Mouse (Mus musculus): ENCODE measurements around the gene Gm10271. TPM values are rescaled to one million over a fixed set of nuclear protein-coding genes. Genes with fewer than 3 reads are reported as not detected.

Gm10271 gene
- polyA plus RNA-seq, 1 experiment from 2014 or later, result not detected

DNA sequence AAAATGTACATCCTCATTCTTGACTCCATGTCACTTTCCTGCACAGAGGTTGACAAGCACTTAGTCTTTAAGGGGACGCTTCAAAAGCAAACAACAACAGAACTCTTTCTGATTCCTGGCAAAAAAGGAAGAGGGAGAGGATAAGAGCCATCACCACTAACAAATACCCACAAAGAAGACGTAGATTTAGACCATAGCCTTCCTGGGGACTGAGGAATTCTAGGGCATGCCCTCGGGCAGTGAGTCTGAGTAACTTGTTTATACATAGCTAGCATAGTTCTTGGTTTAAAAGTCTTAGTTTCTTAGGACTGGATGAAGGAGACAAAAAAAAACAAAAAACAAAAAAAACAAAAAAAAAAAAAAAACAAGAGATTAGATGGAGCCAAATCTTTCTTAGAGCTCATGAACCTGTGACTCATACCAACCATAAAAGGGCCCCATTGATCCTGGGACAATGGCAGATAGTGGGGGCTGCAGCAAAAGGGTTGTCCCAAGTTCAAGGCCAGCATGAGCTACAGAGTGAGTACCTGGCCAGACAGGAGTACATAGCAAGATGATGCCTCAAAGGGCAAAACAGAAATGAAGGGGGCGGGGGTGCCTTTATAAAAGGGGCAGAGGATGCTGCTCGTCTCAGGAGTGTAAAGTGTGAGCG, 23.3 kb upstream of the Gm10271 start:
- TF ChIP-seq CTCF (IDR thresholded peaks at IDR 0.05), result no peak
- no peak for TF ChIP-seq EP300 (IDR thresholded peaks at IDR 0.05)
- WGBS, result 52% methylated on average over 6 of the region's 6 CpGs
- Histone ChIP-seq H3K4me2 (replicated peaks; ENCODE audit: low read depth, low read length) (no peak overlapping the region), H3K4me1 (ENCODE audit: insufficient read depth, low read depth, low read length) (peaks cover 3% of the 10 kb centered on the region; the same call in 1 of the 2 replicates), H3K9me3 (ENCODE audit: low read length) (no peaks in the 10 kb centered on the region), H3K27me3 (replicated peaks; ENCODE audit: insufficient read depth, low read length) (no peaks in the 10 kb centered on the region), H3K36me3 (ENCODE audit: insufficient read depth, low read length) (no peaks in the 10 kb centered on the region), H3K4me3 (ENCODE audit: low read depth, low read length) (no peak overlapping the region), H3K27ac (ENCODE audit: low read length) (no peak overlapping the region), H3K9ac (replicated peaks; ENCODE audit: low read depth) (no peak overlapping the region)
- ATAC-seq (no peak), DNase-seq (ENCODE audit: low spot score) (peak; percentile 11)

DNA sequence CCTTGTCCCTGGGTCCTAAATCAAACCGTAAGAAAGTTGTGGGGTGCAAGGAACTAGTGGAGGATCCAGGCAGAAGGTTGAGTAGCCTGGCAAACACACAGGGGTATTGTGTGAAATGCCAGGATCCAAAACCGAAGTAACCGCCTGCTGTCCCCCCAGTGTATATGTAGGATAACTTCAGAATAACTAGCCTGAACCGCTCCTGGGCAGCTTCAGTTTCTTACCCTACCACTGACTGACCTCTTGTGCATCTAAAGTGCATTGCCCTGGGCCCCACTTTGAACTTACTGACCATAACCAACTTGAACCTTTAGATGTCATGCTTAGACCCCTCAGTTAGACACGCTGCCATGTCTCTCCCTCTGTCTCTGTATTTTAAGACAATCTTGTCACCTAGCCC, 22.8 kb upstream of the Gm10271 start:
- no peak overlapping the region for H3K4me2 ChIP-seq (replicated peaks; ENCODE audit: low read depth, low read length)

DNA sequence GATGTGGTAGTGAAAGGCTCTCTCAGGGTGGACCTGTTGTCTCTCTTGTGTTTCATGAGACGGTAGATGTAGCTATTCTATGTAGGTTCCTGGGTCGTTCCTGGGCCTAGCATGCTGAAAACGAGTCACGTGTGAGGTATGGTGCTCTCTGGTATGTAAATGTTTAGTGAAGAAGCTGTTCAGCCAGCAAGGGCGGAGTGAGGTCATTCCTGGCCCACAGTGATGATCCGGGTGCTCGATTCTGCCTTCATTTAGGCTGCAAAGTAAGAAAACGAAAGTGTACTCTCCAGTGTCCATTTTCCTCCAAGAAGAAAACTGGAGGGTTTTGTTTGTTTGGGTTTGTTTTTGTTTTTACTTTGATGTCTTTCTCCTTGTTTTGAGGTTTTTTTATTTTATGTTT, 21.6 kb upstream of the Gm10271 start:
- Histone ChIP-seq H3K9me3 (ENCODE audit: low read length) (no peaks in the 10 kb centered on the region), H3K4me3 (ENCODE audit: low read depth, low read length) (no peak overlapping the region), H3K27me3 (replicated peaks; ENCODE audit: insufficient read depth, low read length) (no peaks in the 10 kb centered on the region), H3K27ac (ENCODE audit: low read length) (no peak overlapping the region), H3K4me2 (replicated peaks; ENCODE audit: low read depth, low read length) (no peak overlapping the region), H3K4me1 (ENCODE audit: insufficient read depth, low read depth, low read length) (peaks cover 3% of the 10 kb centered on the region; the same call in 1 of the 2 replicates), H3K9ac (replicated peaks; ENCODE audit: low read depth) (no peak overlapping the region), H3K36me3 (ENCODE audit: insufficient read depth, low read length) (no peaks in the 10 kb centered on the region)
- WGBS, result 63% methylated on average over 8 of the region's 8 CpGs
- TF ChIP-seq EP300 (IDR thresholded peaks at IDR 0.05) (no peak), CTCF (IDR thresholded peaks at IDR 0.05) (no peak)
- peak; percentile 11 for DNase-seq (ENCODE audit: low spot score)
- ATAC-seq, result no peak

More for the DNA sequence above, 22.8 kb upstream of the Gm10271 start:
- no peak for DNase-seq (ENCODE audit: low spot score)
- TF ChIP-seq CTCF (IDR thresholded peaks at IDR 0.05), result no peak
- WGBS, result 77% methylated on average over 5 of the region's 5 CpGs
- Histone ChIP-seq H3K4me3 (ENCODE audit: low read depth, low read length) (no peak overlapping the region), H3K4me1 (ENCODE audit: insufficient read depth, low read depth, low read length) (peaks cover 3% of the 10 kb centered on the region; the same call in 1 of the 2 replicates), H3K36me3 (ENCODE audit: insufficient read depth, low read length) (no peaks in the 10 kb centered on the region), H3K27ac (ENCODE audit: low read length) (no peak overlapping the region), H3K27me3 (replicated peaks; ENCODE audit: insufficient read depth, low read length) (no peaks in the 10 kb centered on the region), H3K9ac (replicated peaks; ENCODE audit: low read depth) (no peak overlapping the region), H3K9me3 (ENCODE audit: low read length) (no peaks in the 10 kb centered on the region)
- no peak for ATAC-seq

DNA sequence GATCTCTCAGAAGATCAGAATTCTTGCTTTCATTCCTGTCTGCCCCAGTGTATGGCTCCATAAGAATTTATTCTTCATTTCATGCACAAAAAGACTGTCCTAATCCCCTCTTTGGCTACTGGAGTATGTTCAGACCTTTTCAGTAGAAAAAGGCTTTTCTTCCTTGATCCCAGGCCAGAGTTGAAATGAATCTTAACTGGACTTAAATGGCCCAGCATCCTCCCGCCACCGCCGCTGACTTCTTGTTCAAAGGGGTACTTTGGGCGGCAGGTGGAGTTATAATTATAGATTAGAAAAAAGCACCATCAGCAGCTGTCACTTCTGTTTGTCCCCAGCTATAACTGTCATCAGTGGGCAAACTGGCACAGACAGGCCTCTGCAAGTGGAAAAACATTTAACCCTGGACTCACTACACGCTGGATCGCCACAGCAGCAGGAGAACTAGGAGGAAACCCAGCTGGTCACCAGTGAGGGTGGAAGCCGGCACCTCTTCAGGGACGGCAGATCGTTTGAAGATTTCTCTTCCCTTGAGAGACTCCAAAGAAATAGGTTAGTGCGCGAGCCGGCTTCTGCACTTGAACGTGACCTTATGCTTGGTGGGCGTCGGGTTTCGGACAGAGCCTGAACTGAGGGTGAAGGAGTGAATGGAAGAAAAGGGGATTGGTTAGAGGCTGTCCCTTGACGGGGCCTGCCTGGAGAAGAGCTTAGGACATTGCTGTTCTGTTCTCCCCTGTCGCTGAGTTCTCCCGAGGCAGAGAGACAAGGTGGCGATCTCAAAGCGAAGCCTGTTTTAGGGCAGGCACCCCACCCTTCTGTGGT, 14.1 kb upstream of the Gm10271 start, which contains the start of gene Best3:
Best3 (plus strand) TSS at position 51 of the 819 bp plus-strand sequence.
- Histone ChIP-seq H3K27ac (ENCODE audit: low read length) (peak within 1 kb of the TSS; percentile 47; the same call in 1 of the 2 replicates), H3K9ac (replicated peaks; ENCODE audit: low read depth) (no peak within 1 kb of the TSS), H3K9me3 (ENCODE audit: low read length) (no peaks in the 10 kb centered on the region), H3K4me3 (ENCODE audit: low read depth, low read length) (no peak within 1 kb of the TSS), H3K4me2 (replicated peaks; ENCODE audit: low read depth, low read length) (peak within 1 kb of the TSS; percentile 33), H3K36me3 (ENCODE audit: insufficient read depth, low read length) (no peaks in the 10 kb centered on the region), H3K27me3 (replicated peaks; ENCODE audit: insufficient read depth, low read length) (no peaks in the 10 kb centered on the region), H3K4me1 (ENCODE audit: insufficient read depth, low read depth, low read length) (no peaks in the 10 kb centered on the region)
- DNase-seq (ENCODE audit: low spot score) (peak; percentile 43), ATAC-seq (peak; percentile 61)
- 28% methylated on average over 21 of the region's 21 CpGs for WGBS
- TF ChIP-seq CTCF (IDR thresholded peaks at IDR 0.05) (no peak), EP300 (IDR thresholded peaks at IDR 0.05) (no peak)

DNA sequence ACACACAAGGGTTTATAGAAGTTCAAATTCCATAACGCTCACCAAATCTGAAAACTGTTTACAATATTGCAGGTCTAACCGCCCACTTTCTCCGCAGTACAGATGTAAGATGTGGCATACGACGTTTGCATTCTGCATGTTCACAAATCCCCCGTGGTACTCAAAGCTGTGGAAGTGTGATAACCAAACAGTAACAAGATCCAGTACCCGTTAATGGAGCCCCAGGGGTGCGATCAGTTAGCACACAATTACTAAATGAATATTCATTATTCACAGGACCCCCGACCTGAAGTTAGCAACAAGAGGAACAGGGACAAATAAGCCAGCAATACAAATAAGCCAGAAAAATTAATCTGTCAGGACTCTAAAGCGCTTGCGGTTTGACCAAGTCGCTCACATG, 12.4 kb upstream of the Gm10271 start:
- no peak overlapping the region for H3K9ac ChIP-seq (replicated peaks; ENCODE audit: low read depth)
- no peak for TF ChIP-seq CTCF (IDR thresholded peaks at IDR 0.05)
- TF ChIP-seq EP300 (IDR thresholded peaks at IDR 0.05), result no peak
- no peaks in the 10 kb centered on the region for H3K27me3 ChIP-seq (replicated peaks; ENCODE audit: insufficient read depth, low read length)
- H3K4me3 ChIP-seq (ENCODE audit: low read depth, low read length), result no peak overlapping the region
- no peak overlapping the region for H3K27ac ChIP-seq (ENCODE audit: low read length)
- DNase-seq (ENCODE audit: low spot score), result no peak
- 54% methylated on average over 12 of the region's 12 CpGs for WGBS
- H3K4me1 ChIP-seq (ENCODE audit: insufficient read depth, low read depth, low read length), result no peaks in the 10 kb centered on the region
- no peak for ATAC-seq
- H3K4me2 ChIP-seq (replicated peaks; ENCODE audit: low read depth, low read length), result no peak overlapping the region
- no peaks in the 10 kb centered on the region for H3K36me3 ChIP-seq (ENCODE audit: insufficient read depth, low read length)
- H3K9me3 ChIP-seq (ENCODE audit: low read length), result no peaks in the 10 kb centered on the region

DNA sequence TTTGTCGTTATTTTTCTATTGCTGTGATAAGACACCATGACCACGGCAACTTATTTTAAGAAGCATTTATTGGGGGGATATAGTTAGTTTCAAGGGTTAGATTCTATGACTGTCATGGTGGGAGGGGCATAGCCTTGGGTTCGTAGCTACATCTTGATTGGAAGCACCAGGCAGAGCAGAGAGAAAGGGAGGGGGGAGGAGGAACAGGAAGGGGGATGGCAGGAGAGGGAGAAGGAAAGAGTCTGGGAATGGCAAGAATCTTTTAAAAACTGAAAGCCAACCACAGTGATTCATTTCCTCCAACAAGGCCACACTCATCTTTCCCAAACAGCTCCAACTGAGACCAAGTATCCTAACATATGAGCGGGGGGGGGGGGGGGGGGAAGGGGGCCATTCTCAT, 10.1 kb upstream of the Gm10271 start:
- no peak overlapping the region for H3K4me3 ChIP-seq (ENCODE audit: low read depth, low read length)
- H3K4me2 ChIP-seq (replicated peaks; ENCODE audit: low read depth, low read length), result no peak overlapping the region
- no peaks in the 10 kb centered on the region for H3K9me3 ChIP-seq (ENCODE audit: low read length)
- no peaks in the 10 kb centered on the region for H3K36me3 ChIP-seq (ENCODE audit: insufficient read depth, low read length)
- H3K4me1 ChIP-seq (ENCODE audit: insufficient read depth, low read depth, low read length), result no peaks in the 10 kb centered on the region
- DNase-seq (ENCODE audit: low spot score) (no peak), ATAC-seq (no peak)
- TF ChIP-seq EP300 (IDR thresholded peaks at IDR 0.05), result no peak
- no peak for TF ChIP-seq CTCF (IDR thresholded peaks at IDR 0.05)
- no peak overlapping the region for H3K9ac ChIP-seq (replicated peaks; ENCODE audit: low read depth)
- 73% methylated on average over 3 of the region's 4 CpGs for WGBS
- H3K27me3 ChIP-seq (replicated peaks; ENCODE audit: insufficient read depth, low read length), result no peaks in the 10 kb centered on the region
- H3K27ac ChIP-seq (ENCODE audit: low read length), result no peak overlapping the region

Measured in lung, postnatal 0 days (tissue).